Mouse (Mus musculus): ENCODE data around the gene Gm7138.
"Not testable (repeated sequence)": the region's sequence is repeated elsewhere in the genome, so short reads cannot be mapped to it uniquely, and the experiment has no call there.

Gm7138 gene

GRCm38 (mm10) chr10:77776844-77777243 lies at the start of gene Gm7138:
TSS of gene Gm7138 (minus strand) at chr10:77776944.
- in situ Hi-C loops (cut with MboI; ENCODE audit: low sequenced_read_pairs) = not testable (repeated sequence)

DNA sequence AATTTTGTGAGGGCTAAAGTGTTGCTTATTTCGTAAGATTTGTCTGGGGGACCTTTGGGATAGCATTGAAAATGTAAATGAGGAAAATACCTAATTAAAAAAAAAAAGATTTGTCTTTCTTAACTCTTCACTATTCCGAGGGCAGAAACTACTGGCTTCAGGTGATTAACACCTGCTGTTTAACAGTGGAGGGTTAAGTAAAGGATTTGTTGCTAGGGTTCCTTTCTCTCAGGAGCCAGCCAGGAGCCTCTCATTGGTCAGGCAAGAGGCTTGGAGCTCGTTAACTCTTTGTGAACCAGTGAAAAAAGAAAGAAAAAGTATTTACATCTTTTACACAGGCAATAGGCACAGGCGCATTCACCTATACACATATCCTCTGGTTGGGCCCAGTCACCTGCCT lies 42.5 kb upstream of the Gm7138 start:
- in situ Hi-C loops (cut with MboI; ENCODE audit: low sequenced_read_pairs) = no loop called here

DNA sequence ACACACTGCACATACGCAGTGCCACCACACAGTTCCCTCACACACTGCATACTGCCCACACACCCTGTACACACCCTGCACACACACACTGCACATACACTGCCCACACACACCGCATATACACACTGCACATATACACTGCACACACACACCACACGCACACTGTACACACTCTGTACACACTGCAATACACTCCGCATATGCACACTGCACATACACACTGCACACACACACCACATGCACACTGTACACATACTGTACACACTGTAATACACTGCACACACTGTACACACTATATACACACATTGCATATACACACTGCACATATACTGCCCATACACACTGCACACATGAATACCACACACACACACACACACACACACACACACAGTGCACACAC lies 41.8 kb upstream of the Gm7138 start:
- in situ Hi-C loops (cut with MboI; ENCODE audit: low sequenced_read_pairs) = no loop called here

GRCm38 (mm10) chr10:77815514-77815913 lies 38.8 kb upstream of the Gm7138 start:
- in situ Hi-C loops (cut with MboI; ENCODE audit: low sequenced_read_pairs) = no loop called here

DNA sequence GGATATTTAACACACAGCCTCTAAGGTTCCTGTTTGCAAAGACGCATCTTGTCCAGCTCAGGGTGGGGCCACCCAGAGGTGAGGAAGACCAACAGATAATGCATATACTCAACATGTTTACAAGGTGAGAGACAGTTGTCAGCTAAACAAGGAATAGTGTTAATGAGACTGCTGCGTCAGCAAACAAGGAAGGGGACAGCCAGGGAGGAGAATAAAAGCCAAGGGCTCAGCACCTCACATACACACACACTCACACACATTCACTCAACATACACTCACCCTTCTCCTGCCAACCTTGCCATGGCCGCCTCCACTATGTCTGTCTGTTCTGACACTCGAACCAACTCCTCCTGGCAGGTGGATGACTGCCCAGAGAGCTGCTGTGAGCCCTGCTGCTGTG lies 37.6 kb upstream of the Gm7138 start, which contains the start of gene Gm2696:
Gene Gm2696, plus strand, starts transcription at position 301 of the 400 bp plus-strand sequence.
- in situ Hi-C loops (cut with MboI; ENCODE audit: low sequenced_read_pairs) = no loop called here

GRCm38 (mm10) chr10:77811743-77812142 lies 35.0 kb upstream of the Gm7138 start, which contains the start of gene Gm9507:
TSS of gene Gm9507 (minus strand) at chr10:77811843.
- in situ Hi-C loops (cut with MboI; ENCODE audit: low sequenced_read_pairs) = no loop called here

DNA sequence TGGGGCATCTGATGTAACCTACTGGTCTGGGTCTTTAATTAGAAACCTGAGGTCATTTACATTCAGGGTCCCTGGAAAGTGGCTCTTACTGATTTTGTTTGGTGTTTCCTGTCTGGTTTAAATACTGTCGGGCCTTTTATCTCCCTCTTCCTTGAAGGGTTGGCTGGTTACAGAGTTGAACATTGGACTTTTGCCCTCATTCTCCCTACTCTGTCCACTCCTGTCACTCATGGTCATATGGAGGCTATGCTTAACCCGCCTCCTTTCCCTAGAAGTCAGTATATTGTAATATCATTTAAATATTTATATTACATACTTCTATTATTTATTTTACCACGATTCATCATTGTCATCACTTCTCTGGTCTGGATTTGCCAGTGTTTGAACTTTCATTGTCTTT lies 27.4 kb upstream of the Gm7138 start:
- in situ Hi-C loops (cut with MboI; ENCODE audit: low sequenced_read_pairs) = no loop called here

GRCm38 (mm10) chr10:77798921-77799508 lies 22.3 kb upstream of the Gm7138 start, which contains the start of gene Gm19668:
TSS of gene Gm19668 (minus strand) at chr10:77799133.
- in situ Hi-C loops (cut with MboI; ENCODE audit: low sequenced_read_pairs) = no loop called here

- in situ Hi-C loops (cut with MboI; ENCODE audit: low sequenced_read_pairs) = not testable (repeated sequence)
Observed at GRCm38 (mm10) chr10:77798164-77798920, 21.6 kb upstream of the Gm7138 start.

DNA sequence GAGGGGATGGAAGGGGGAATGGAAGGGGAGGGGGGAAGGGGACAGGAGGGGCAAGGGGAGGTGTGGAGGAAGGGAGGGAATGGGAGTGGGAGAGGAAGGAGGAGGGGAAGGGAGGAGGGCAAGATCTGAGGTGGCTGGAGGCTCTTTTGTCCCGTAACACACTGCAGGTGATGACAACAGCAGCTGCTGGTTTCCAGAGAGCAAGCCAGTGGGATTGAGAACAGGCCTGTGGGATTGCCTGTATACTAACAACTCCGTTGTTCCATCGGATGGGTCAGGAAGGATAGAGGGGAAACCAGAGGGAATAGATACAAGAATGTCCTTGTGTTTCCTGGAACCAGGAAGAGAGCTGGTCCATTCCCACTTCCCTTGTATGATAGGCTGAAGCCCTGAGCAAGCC lies 20.9 kb upstream of the Gm7138 start:
- in situ Hi-C loops (cut with MboI; ENCODE audit: low sequenced_read_pairs) = no loop called here

DNA sequence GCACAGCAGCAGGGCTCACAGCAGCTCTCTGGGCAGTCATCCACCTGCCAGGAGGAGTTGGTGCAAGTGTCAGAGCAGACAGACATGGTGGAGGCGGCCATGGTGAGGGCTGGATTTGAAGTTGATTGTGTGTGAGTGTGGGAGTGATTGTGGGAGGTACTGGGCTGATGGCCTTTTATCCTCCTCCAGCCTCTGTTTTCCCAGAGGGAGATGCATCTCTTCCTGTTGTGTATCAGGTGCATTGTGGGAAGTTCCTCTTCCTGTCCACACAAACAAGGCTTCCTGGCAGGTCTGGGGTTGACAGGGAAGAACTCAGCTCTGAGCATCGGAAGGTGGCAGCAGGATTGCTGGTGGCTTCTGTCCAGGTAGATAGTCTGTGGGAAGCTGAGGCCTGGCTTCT lies 18.2 kb upstream of the Gm7138 start, which contains the start of gene Gm9639:
Gene Gm9639, minus strand, starts transcription at position 101 of the 400 bp plus-strand sequence.
- in situ Hi-C loops (cut with MboI; ENCODE audit: low sequenced_read_pairs) = no loop called here

GRCm38 (mm10) chr10:77788621-77789020 lies 11.9 kb upstream of the Gm7138 start:
- in situ Hi-C loops (cut with MboI; ENCODE audit: low sequenced_read_pairs) = no loop called here

DNA sequence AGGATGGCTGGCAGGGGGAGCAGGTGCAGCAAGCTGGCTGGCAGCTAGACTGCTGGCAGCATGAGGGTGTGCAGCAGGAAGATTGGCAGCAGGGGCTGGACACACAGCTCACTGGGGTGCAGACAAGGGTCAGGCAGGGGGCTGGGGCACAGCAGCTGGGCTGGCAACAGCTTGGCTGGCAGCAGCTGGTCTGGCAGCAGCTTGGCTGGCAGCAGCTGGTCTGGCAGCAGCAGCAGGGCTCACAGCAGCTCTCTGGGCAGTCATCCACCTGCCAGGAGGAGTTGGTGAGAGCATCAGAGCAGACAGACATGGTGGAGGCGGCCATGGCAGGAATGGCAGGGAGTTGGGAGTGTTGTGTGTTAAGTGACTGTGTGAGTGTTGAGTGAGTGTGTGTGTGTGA lies 11.1 kb upstream of the Gm7138 start, which contains the start of gene Gm7137:
Gene Gm7137, minus strand, starts transcription at position 325 of the 400 bp plus-strand sequence.
- in situ Hi-C loops (cut with MboI; ENCODE audit: low sequenced_read_pairs) = not testable (repeated sequence)

DNA sequence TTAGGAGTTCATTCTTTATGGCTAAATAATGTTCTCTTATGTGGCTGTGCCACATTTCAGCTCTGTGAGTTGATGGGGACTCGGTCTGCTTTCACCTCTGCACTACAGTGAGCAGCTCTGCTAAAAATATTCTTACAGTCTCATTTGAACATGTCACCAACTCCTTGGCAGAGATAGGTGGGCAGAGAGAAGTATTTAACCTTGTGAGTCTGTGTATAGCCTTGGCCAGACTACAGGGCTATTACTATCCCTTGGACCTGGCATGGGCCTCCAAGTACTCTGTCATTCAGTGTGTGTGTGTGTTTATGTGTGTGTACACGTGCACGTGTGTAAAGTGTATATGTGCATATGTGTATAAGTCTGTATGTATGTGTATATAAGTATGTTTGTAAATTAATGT lies 6.7 kb upstream of the Gm7138 start:
- in situ Hi-C loops (cut with MboI; ENCODE audit: low sequenced_read_pairs) = not testable (repeated sequence)

DNA sequence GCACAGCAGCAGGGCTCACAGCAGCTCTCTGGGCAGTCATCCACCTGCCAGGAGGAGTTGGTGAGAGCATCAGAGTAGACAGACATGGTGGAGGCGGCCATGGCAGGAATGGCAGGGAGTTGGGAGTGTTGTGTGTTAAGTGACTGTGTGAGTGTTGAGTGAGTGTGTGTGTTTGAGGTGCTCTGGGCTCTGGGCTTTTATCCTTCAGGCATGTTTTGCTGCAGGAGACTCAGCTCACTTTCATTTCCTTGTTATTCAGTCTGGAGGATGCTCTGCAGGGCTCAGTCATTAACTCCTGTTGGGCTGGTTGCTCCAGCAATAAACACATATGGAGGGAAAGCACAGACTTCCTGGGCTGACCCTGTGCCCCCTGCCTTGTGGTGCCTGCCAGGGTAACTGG lies 5.7 kb upstream of the Gm7138 start, which contains the start of gene Gm3250:
Gene Gm3250, minus strand, starts transcription at position 101 of the 400 bp plus-strand sequence.
- in situ Hi-C loops (cut with MboI; ENCODE audit: low sequenced_read_pairs) = not testable (repeated sequence)

GRCm38 (mm10) chr10:77772142-77772541 lies 4.6 kb downstream of the Gm7138 start:
- in situ Hi-C loops (cut with MboI; ENCODE audit: low sequenced_read_pairs) = not testable (repeated sequence)

GRCm38 (mm10) chr10:77771225-77771624 lies 5.5 kb downstream of the Gm7138 start, which contains the start of gene Gm3238:
TSS of gene Gm3238 (minus strand) at chr10:77771325.
- in situ Hi-C loops (cut with MboI; ENCODE audit: low sequenced_read_pairs) = not testable (repeated sequence)

DNA sequence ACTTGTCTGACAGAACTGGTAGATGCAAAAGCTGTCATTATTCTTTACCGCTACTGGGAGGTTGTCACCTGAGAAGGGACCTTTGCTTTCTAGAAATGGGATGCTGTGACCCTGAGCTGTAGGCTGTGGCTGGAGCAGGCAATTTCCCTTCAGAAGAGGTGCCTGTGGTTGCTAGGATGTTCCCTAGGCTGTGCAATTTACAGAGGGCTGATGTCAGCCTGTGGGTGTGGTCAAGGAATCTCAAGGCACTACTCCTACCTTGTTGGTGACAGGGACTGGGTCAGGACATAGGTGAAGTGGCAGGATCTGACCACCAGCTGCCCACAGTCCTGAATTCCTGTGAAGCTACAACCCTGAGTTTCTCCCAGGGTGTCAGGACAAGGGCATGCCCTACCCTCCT lies 7.0 kb downstream of the Gm7138 start:
- in situ Hi-C loops (cut with MboI; ENCODE audit: low sequenced_read_pairs) = no loop called here

GRCm38 (mm10) chr10:77759582-77759981 lies 17.2 kb downstream of the Gm7138 start, which contains the start of gene Gm3233:
TSS of gene Gm3233 (minus strand) at chr10:77759682.
- in situ Hi-C loops (cut with MboI; ENCODE audit: low sequenced_read_pairs) = not testable (repeated sequence)

GRCm38 (mm10) chr10:77753448-77753847 lies 23.3 kb downstream of the Gm7138 start:
- in situ Hi-C loops (cut with MboI; ENCODE audit: low sequenced_read_pairs) = no loop called here

DNA sequence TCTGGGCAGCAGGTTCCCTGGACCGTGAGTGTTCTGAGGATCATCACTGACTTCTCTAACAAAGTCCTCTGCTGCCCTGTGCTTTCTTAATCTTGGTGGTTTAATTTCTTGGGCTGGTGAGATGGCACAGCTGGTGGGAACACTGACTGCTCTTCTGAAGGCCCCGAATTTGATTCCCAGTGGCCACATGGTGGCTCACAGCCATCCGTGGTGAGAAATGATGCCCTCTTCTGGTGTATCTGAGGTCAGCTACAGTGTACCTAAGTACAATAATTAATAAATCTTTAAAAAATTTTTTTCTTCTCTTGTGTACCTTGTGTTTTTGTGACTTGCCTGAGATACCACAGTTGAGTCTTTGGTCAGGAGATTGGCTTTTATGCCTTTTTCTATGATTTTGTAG lies 24.4 kb downstream of the Gm7138 start:
- in situ Hi-C loops (cut with MboI; ENCODE audit: low sequenced_read_pairs) = not testable (repeated sequence)

GRCm38 (mm10) chr10:77751254-77751653 lies 25.5 kb downstream of the Gm7138 start, which contains the start of gene Gm9736:
TSS of gene Gm9736 (minus strand) at chr10:77751354.
- in situ Hi-C loops (cut with MboI; ENCODE audit: low sequenced_read_pairs) = not testable (repeated sequence)

All from CH12F3 (cell line).